Mouse (Mus musculus) heart, embryonic 14.5 days (tissue): ENCODE data around the gene Hivep2. TPM values are rescaled to one million over a fixed set of nuclear protein-coding genes. Genes with fewer than 3 reads are reported as not detected.

Source experiments
- ATAC-seq: fragments of 200-750 bp; cut with Nextera tagmentation; 2 replicates; pipeline ENCODE4 v1.8.0; 2017; ENCODE audit warnings: low read depth, moderate TSS enrichment; ENCODE audit not compliant: insufficient number of reproducible peaks, insufficient read depth, low FRiP score
- H3K27ac ChIP-seq, 2 experiments: fragments of 200-500 bp in 1 of 2; fragments of 300-500 bp in 1 of 2; sonication (generic) in 1 of 2; replicated peaks in 1 of 2; 2 replicates each; pipeline ENCODE4 v1.5.1; 2012 to 2014; ENCODE audit warnings: low read depth in 2 of 2, low read length in 2 of 2, control low read depth in 1 of 2, mild to moderate bottlenecking in 1 of 2, mixed read lengths in 1 of 2; ENCODE audit not compliant: control insufficient read depth in 1 of 2, insufficient read depth in 1 of 2
- H3K27me3 ChIP-seq: fragments of 300-500 bp; sonication (generic); 2 replicates; pipeline ENCODE4 v1.6.1; 2014; ENCODE audit warnings: mild to moderate bottlenecking, low read length, control low read depth; ENCODE audit not compliant: control insufficient read depth, insufficient read depth
- H3K36me3 ChIP-seq: fragments of 300-500 bp; sonication (generic); 2 replicates; pipeline ENCODE4 v1.6.1; 2014; ENCODE audit warnings: mild to moderate bottlenecking, control low read depth, low read length, mixed read lengths; ENCODE audit not compliant: control insufficient read depth, insufficient read depth
- H3K4me1 ChIP-seq, 2 experiments: fragments of 200-500 bp in 1 of 2; fragments of 300-500 bp in 1 of 2; sonication (generic) in 1 of 2; 2 replicates each; pipeline ENCODE4 v1.6.1; 2012 to 2014; ENCODE audit warnings: low read length in 2 of 2, control low read depth in 1 of 2, mixed read lengths in 1 of 2; ENCODE audit not compliant: control insufficient read depth in 2 of 2, insufficient read depth in 2 of 2
- H3K4me2 ChIP-seq: fragments of 300-500 bp; sonication (generic); 2 replicates; pipeline ENCODE4 v1.6.1; 2014; ENCODE audit warnings: mild to moderate bottlenecking, low read length
- H3K4me3 ChIP-seq, 2 experiments: fragments of 200-500 bp in 1 of 2; fragments of 300-500 bp in 1 of 2; sonication (generic) in 1 of 2; 2 replicates each; pipeline ENCODE4 v1.5.1; 2012 to 2014; ENCODE audit warnings: low read length in 2 of 2, mild to moderate bottlenecking in 2 of 2, control low read depth in 1 of 2, low read depth in 1 of 2, moderate library complexity in 1 of 2; ENCODE audit not compliant: control insufficient read depth in 1 of 2, insufficient read depth in 1 of 2
- H3K9ac ChIP-seq: fragments of 300-500 bp; sonication (generic); 2 replicates; pipeline ENCODE4 v1.6.1; 2014; ENCODE audit warnings: mild to moderate bottlenecking, low read length
- H3K9me3 ChIP-seq: fragments of 300-500 bp; sonication (generic); 2 replicates; pipeline ENCODE4 v1.6.1; 2016; ENCODE audit warnings: low read length, control low read depth; ENCODE audit not compliant: control insufficient read depth
- WGBS: fragments of 180-500 bp; shearing (Covaris S2); extraction: QIAGEN DNeasy Blood & Tissue Kit; methylation state at CpG from one replicate; pipeline ENCODE4 v1.1.7; 2014; 5-methylcytosine and 5-hydroxymethylcytosine counted together
- polyA plus RNA-seq: library from polyadenylated mRNA; unstranded; fragments of >200 nt; fragmentation: Nextera tagmentation; extraction: Ambion mirVana; gene quantifications from 2 replicates; pipeline ENCODE4 v1.2.1, GENCODE M21; 2014

The Hivep2 gene
- polyA plus RNA-seq, 1 experiment from 2014 or later, result 9.9 TPM

DNA sequence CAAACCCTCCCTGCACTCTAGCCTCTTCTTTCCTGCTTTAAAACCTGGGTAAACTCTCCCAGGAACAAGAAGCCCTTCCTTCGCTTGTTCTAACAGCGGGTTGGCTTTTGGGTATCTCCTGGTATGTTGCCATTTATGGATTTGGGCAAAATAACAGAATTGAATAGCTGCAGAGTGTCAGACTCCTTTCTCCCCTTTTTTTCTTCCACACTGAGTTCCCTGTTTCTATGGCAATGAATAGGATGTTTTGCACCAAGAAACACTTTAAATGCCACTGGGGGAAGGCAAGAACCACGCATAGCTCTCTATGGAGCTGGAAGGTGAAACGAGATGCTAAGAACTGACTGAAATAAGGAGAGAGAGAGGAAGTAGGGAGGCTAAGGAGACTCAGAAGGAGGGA lies 227.8 kb downstream of the Hivep2 start:
- Histone ChIP-seq H3K4me1 (peaks cover 10 to 35% of the 10 kb centered on the region in 2 experiments), H3K9me3 (no peaks in the 10 kb centered on the region), H3K27me3 (no peaks in the 10 kb centered on the region), H3K36me3 (no peaks in the 10 kb centered on the region), H3K27ac (no peak overlapping the region), H3K9ac (no peak overlapping the region), H3K4me3 (no peak overlapping the region), H3K4me2 (no peak overlapping the region)
- ATAC-seq, result no peak
- 77% methylated on average over 4 of the region's 4 CpGs for WGBS

DNA sequence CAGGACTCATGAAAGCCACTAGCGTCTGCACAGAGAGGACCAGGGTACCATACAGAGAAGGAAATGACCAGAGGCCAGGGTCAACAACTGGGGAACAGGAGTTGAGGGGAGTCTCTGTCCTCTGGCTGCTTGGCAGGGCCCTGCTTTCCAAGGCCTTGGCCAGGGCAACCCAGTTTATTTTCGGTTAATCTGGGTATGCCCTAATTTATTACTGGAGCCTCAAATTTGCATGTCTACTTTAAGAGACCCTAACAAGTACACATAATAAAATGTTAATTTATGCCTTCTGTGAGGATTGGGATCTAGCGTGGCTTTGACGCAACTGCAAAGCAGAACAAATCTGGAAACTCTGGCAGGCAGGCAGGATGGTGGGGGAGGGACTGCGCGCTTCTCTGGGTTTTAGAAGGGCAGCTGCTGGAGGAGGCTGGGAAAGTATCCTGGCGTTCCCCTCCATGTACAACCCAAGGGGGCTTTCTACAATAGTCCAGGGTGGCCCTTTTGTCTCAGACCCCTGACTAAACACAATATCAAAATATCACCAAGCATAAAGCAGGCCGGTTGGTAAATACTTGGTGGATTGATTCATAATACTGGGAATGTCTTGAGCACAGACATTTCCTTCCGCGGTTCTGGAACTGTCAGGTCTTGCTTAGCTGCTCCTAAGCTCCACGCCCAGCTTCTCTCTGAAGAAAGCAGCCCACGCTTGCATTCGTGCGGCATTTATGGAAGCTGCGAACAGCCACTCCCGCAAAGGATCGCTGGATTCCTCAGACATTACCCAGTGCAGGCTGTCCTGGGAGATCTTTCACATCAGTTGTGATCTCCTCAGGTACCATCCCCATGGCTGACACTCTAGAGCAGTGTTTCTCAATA lies 230.1 kb downstream of the Hivep2 start:
- Histone ChIP-seq H3K4me2 (no peak overlapping the region), H3K4me3 (no peak overlapping the region), H3K27me3 (no peaks in the 10 kb centered on the region), H3K27ac (no peak overlapping the region), H3K36me3 (no peaks in the 10 kb centered on the region), H3K9me3 (no peaks in the 10 kb centered on the region), H3K4me1 (peaks cover 7 to 24% of the 10 kb centered on the region in 2 experiments; a peak in 3 of 4 replicates), H3K9ac (no peak overlapping the region)
- 82% methylated on average over 17 of the region's 17 CpGs for WGBS
- no peak for ATAC-seq

GRCm38 (mm10) chr10:14196785-14197184 lies 230.9 kb downstream of the Hivep2 start:
- WGBS, result 85% methylated on average over 7 of the region's 7 CpGs

DNA sequence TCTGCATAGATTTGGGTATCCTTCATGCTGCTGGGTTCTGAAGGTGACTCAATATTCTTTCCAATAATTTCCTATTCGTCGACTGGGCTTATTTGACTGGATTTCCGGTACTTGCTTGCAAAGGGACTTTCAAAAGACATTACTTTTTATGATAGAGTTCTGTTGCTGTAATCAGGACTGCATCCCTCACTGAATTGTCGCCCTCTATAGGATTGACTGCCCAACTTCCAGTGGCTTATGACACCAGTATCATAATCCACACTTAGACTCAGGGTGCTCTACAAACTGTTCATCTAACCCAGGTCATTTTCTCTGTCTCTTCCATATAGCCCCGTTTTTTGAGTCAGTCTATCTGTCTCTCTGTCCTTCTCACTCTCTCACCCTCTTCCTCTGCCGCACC lies 231.4 kb downstream of the Hivep2 start:
- WGBS, result 67% methylated on average over 6 of the region's 6 CpGs
- Histone ChIP-seq H3K9me3 (no peaks in the 10 kb centered on the region), H3K4me3 (no peak overlapping the region), H3K9ac (no peak overlapping the region), H3K4me1 (peaks cover 4 to 11% of the 10 kb centered on the region in 2 experiments; a peak in 2 of 4 replicates), H3K27me3 (no peaks in the 10 kb centered on the region), H3K27ac (no peak overlapping the region), H3K4me2 (no peak overlapping the region), H3K36me3 (no peaks in the 10 kb centered on the region)
- ATAC-seq, result no peak

More at GRCm38 (mm10) chr10:14196785-14197184, 230.9 kb downstream of the Hivep2 start:
- ATAC-seq, result no peak
- Histone ChIP-seq H3K9me3 (no peaks in the 10 kb centered on the region), H3K27ac (no peak overlapping the region), H3K4me1 (peaks cover 4 to 16% of the 10 kb centered on the region in 2 experiments; a peak in 3 of 4 replicates), H3K36me3 (no peaks in the 10 kb centered on the region), H3K4me2 (no peak overlapping the region), H3K27me3 (no peaks in the 10 kb centered on the region), H3K4me3 (no peak overlapping the region), H3K9ac (no peak overlapping the region)

DNA sequence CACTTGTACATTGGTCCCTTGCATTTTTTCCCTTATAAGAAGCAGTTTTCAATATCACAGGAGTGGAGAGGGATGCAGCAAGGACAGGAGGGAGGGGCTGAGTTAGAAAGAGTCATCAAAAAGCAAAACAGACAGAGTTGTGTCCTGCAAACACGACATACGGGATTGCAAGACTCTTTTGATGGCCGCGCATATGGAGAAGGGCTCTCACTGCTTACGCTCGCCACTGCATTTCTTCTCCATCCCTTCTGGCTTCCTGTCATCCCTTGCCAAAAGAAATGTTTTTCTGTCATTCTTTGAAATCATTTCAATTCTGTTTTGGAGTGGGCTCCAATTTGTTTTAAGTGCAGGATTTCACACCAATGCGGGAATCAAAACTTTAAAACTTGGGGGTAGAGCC lies 233.5 kb downstream of the Hivep2 start:
- 74% methylated on average over 7 of the region's 7 CpGs for WGBS
- Histone ChIP-seq H3K9ac (no peak overlapping the region), H3K9me3 (no peaks in the 10 kb centered on the region), H3K27ac (no peak overlapping the region), H3K27me3 (no peaks in the 10 kb centered on the region), H3K4me2 (no peak overlapping the region), H3K4me3 (no peak overlapping the region), H3K36me3 (no peaks in the 10 kb centered on the region), H3K4me1 (no peaks in the 10 kb centered on the region)
- no peak for ATAC-seq

- Histone ChIP-seq H3K9me3 (no peaks in the 10 kb centered on the region), H3K36me3 (no peaks in the 10 kb centered on the region), H3K27me3 (no peaks in the 10 kb centered on the region), H3K4me3 (no peak overlapping the region), H3K9ac (no peak overlapping the region), H3K4me2 (no peak overlapping the region), H3K4me1 (no peaks in the 10 kb centered on the region), H3K27ac (no peak overlapping the region)
- no peak for ATAC-seq
- 9% methylated on average over 2 of the region's 2 CpGs for WGBS
These were observed 234.4 kb downstream of the Hivep2 start for GRCm38 (mm10) chr10:14200310-14200709.
